Mouse (Mus musculus) embryonic facial prominence, embryonic 14.5 days (tissue): ENCODE results near the gene Emx1. TPM values are rescaled to one million over a fixed set of nuclear protein-coding genes. Genes with fewer than 3 reads are reported as not detected.
"Not testable (repeated sequence)": the region's sequence is repeated elsewhere in the genome, so short reads cannot be mapped to it uniquely, and the experiment has no call there.

Source experiments
- ATAC-seq: fragments of 200-750 bp; cut with Nextera tagmentation; 2 replicates; pipeline ENCODE4 v1.8.0; 2017; ENCODE audit warnings: low read depth, moderate number of reproducible peaks, moderate TSS enrichment
- DNase-seq: peaks from one replicate; pipeline ENCODE4 v3.0.0-alpha.2; 2015; ENCODE audit warnings: low spot score
- H3K27ac ChIP-seq: fragments of 300-500 bp; sonication (generic); replicated peaks from 2 replicates; pipeline ENCODE4 v1.5.1; 2014; ENCODE audit warnings: low read depth, mild to moderate bottlenecking, low read length, moderate library complexity
- H3K27me3 ChIP-seq: fragments of 300-500 bp; sonication (generic); replicated peaks from 2 replicates; pipeline ENCODE4 v1.6.1; 2014; ENCODE audit warnings: low read length; ENCODE audit not compliant: control insufficient read depth, insufficient read depth
- H3K36me3 ChIP-seq: fragments of 300-500 bp; sonication (generic); 2 replicates; pipeline ENCODE4 v1.6.1; 2014; ENCODE audit warnings: low read length, mixed read lengths; ENCODE audit not compliant: control insufficient read depth, insufficient read depth
- H3K4me1 ChIP-seq: fragments of 300-500 bp; sonication (generic); 2 replicates; pipeline ENCODE4 v1.6.1; 2014; ENCODE audit warnings: antibody characterized with exemption, low read length; ENCODE audit not compliant: control insufficient read depth, insufficient read depth
- H3K4me2 ChIP-seq: fragments of 300-500 bp; sonication (generic); 2 replicates; pipeline ENCODE4 v1.6.1; 2014; ENCODE audit warnings: low read depth, mild to moderate bottlenecking, low read length, moderate library complexity, mixed read lengths
- H3K4me3 ChIP-seq: fragments of 300-500 bp; sonication (generic); 2 replicates; pipeline ENCODE4 v1.5.1; 2014; ENCODE audit warnings: low read depth, mild to moderate bottlenecking, low read length
- H3K9ac ChIP-seq: fragments of 300-500 bp; sonication (generic); 2 replicates; pipeline ENCODE4 v1.6.1; 2014; ENCODE audit warnings: low read depth, mild to moderate bottlenecking, low read length, moderate library complexity, mixed read lengths
- H3K9me3 ChIP-seq: fragments of 300-500 bp; sonication (generic); 2 replicates; pipeline ENCODE4 v1.6.1; 2016; ENCODE audit warnings: low read length; ENCODE audit not compliant: control insufficient read depth
- WGBS: fragments of 180-500 bp; shearing (Covaris S2); extraction: QIAGEN DNeasy Blood & Tissue Kit; methylation state at CpG from one replicate; pipeline ENCODE4 v1.1.7; 2014; 5-methylcytosine and 5-hydroxymethylcytosine counted together
- polyA plus RNA-seq: library from polyadenylated mRNA; unstranded; fragments of >200 nt; fragmentation: Nextera tagmentation; extraction: Ambion mirVana; gene quantifications from 2 replicates; pipeline ENCODE4 v1.2.1, GENCODE M21; 2014

The Emx1 gene
- polyA plus RNA-seq, result 0.11 TPM in 1 of 2 replicates, not detected in the other

GRCm38 (mm10) chr6:85187340-85188211 is at the start of gene Emx1:
Emx1 (plus strand) TSS chr6:85187438.
- Histone ChIP-seq H3K4me3 (peak within 1 kb of the TSS; percentile 39), H3K4me2 (peak within 1 kb of the TSS; percentile 73), H3K4me1 (peaks cover 7% of the 10 kb centered on the region), H3K9ac (peak within 1 kb of the TSS; percentile 37; the same call in 1 of the 2 replicates), H3K27me3 (peaks cover 86% of the 10 kb centered on the region), H3K9me3 (no peaks in the 10 kb centered on the region), H3K27ac (no peak within 1 kb of the TSS), H3K36me3 (no peaks in the 10 kb centered on the region)
- DNase-seq, result peak; percentile 31
- under 1% methylated on average over 25 of the region's 81 CpGs for WGBS
- peak; percentile 67 for ATAC-seq

GRCm38 (mm10) chr6:85139534-85139933 is 47.7 kb upstream of the Emx1 start:
- Histone ChIP-seq H3K27ac (no peak overlapping the region), H3K9ac (no peak overlapping the region), H3K4me3 (no peak overlapping the region), H3K36me3 (no peaks in the 10 kb centered on the region), H3K9me3 (no peaks in the 10 kb centered on the region), H3K27me3 (no peaks in the 10 kb centered on the region), H3K4me2 (no peak overlapping the region), H3K4me1 (no peaks in the 10 kb centered on the region; the same call in 1 of the 2 replicates)
- ATAC-seq, result no peak
- 92% methylated on average over 2 of the region's 2 CpGs for WGBS
- no peak for DNase-seq

- not testable (repeated sequence) for H3K27ac ChIP-seq, H3K4me2 ChIP-seq, ATAC-seq, H3K27me3 ChIP-seq, H3K4me1 ChIP-seq, H3K9me3 ChIP-seq, H3K36me3 ChIP-seq, H3K9ac ChIP-seq, H3K4me3 ChIP-seq
- WGBS, result 3% methylated on average over 6 of the region's 7 CpGs
- DNase-seq, result peak; percentile 62
Measured at GRCm38 (mm10) chr6:85141013-85141412, 46.2 kb upstream of the Emx1 start.

GRCm38 (mm10) chr6:85144466-85144865 is 42.8 kb upstream of the Emx1 start:
- 54% methylated on average over 3 of the region's 3 CpGs for WGBS
- H3K4me3 ChIP-seq, result no peak overlapping the region
- H3K9ac ChIP-seq, result no peak overlapping the region
- ATAC-seq (no peak), DNase-seq (no peak)
- no peak overlapping the region for H3K27ac ChIP-seq
- H3K4me1 ChIP-seq, result no peaks in the 10 kb centered on the region
- H3K4me2 ChIP-seq, result no peak overlapping the region
- H3K9me3 ChIP-seq, result no peaks in the 10 kb centered on the region
- H3K36me3 ChIP-seq, result no peaks in the 10 kb centered on the region
- no peaks in the 10 kb centered on the region for H3K27me3 ChIP-seq

GRCm38 (mm10) chr6:85147636-85148035 is 39.6 kb upstream of the Emx1 start:
- H3K9me3 ChIP-seq, result no peaks in the 10 kb centered on the region
- H3K27me3 ChIP-seq, result no peaks in the 10 kb centered on the region
- H3K4me1 ChIP-seq, result no peaks in the 10 kb centered on the region
- no peak for ATAC-seq
- 71% methylated on average over 3 of the region's 3 CpGs for WGBS
- no peak overlapping the region for H3K27ac ChIP-seq
- no peak overlapping the region for H3K4me2 ChIP-seq
- H3K36me3 ChIP-seq, result no peaks in the 10 kb centered on the region
- no peak overlapping the region for H3K9ac ChIP-seq
- no peak for DNase-seq
- H3K4me3 ChIP-seq, result no peak overlapping the region

GRCm38 (mm10) chr6:85150386-85150785 is 36.9 kb upstream of the Emx1 start:
- Histone ChIP-seq H3K4me1 (no peaks in the 10 kb centered on the region), H3K4me2 (no peak overlapping the region), H3K9ac (no peak overlapping the region), H3K27me3 (no peaks in the 10 kb centered on the region), H3K36me3 (no peaks in the 10 kb centered on the region), H3K4me3 (no peak overlapping the region), H3K27ac (no peak overlapping the region), H3K9me3 (no peaks in the 10 kb centered on the region)
- WGBS, result 72% methylated on average over 3 of the region's 3 CpGs
- DNase-seq (no peak), ATAC-seq (no peak)

GRCm38 (mm10) chr6:85153970-85154540 is 33.2 kb upstream of the Emx1 start:
- 11% methylated on average over 9 of the region's 9 CpGs for WGBS
- ATAC-seq (peak; percentile 75), DNase-seq (peak; percentile 94)
- H3K9ac ChIP-seq, result no peak overlapping the region
- no peak overlapping the region for H3K4me2 ChIP-seq
- no peaks in the 10 kb centered on the region for H3K27me3 ChIP-seq
- no peak overlapping the region for H3K4me3 ChIP-seq
- H3K27ac ChIP-seq, result no peak overlapping the region
- no peaks in the 10 kb centered on the region for H3K36me3 ChIP-seq
- H3K4me1 ChIP-seq, result no peaks in the 10 kb centered on the region
- no peaks in the 10 kb centered on the region for H3K9me3 ChIP-seq

GRCm38 (mm10) chr6:85154861-85155528 is 32.2 kb upstream of the Emx1 start:
- no peaks in the 10 kb centered on the region for H3K36me3 ChIP-seq
- H3K27me3 ChIP-seq, result no peaks in the 10 kb centered on the region
- H3K4me3 ChIP-seq, result peak overlapping the region; percentile 51
- ATAC-seq (peak; percentile 67), DNase-seq (peak; percentile 78)
- no peaks in the 10 kb centered on the region for H3K4me1 ChIP-seq
- peak overlapping the region; percentile 72 for H3K9ac ChIP-seq
- WGBS, result 1% methylated on average over 23 of the region's 34 CpGs
- peak overlapping the region; percentile 84 for H3K4me2 ChIP-seq
- peak overlapping the region; percentile 63 for H3K27ac ChIP-seq
- no peaks in the 10 kb centered on the region for H3K9me3 ChIP-seq
